Mouse (Mus musculus): ENCODE measurements around the gene Spata18. TPM values are rescaled to one million over a fixed set of nuclear protein-coding genes. Genes with fewer than 3 reads are reported as not detected.

Spata18 gene
- polyA plus RNA-seq, 1 experiment from 2014 or later: 0.15 TPM

- no peak for DNase-seq (ENCODE audit: low spot score)
- H3K4me3 ChIP-seq: no peak overlapping the region
- peaks cover 9% of the 10 kb centered on the region; the same call in 1 of the 2 replicates for H3K4me1 ChIP-seq
- peaks cover 25% of the 10 kb centered on the region for H3K36me3 ChIP-seq (replicated peaks)
- no peaks in the 10 kb centered on the region for H3K27me3 ChIP-seq (replicated peaks; ENCODE audit: low read depth, poor library complexity, severe bottlenecking)
- WGBS: 71% methylated on average over 10 of the region's 10 CpGs
- peaks cover 6% of the 10 kb centered on the region for H3K9me3 ChIP-seq
- no peak overlapping the region for H3K27ac ChIP-seq (replicated peaks)
Measured at GRCm38 (mm10) chr5:73631001-73631558, 20.1 kb upstream of the Spata18 start.

- Histone ChIP-seq H3K27ac (replicated peaks) (no peak within 1 kb of the TSS), H3K4me3 (no peak within 1 kb of the TSS), H3K9me3 (peaks cover 6% of the 10 kb centered on the region), H3K36me3 (replicated peaks) (peaks cover 32% of the 10 kb centered on the region), H3K4me1 (peaks cover 11% of the 10 kb centered on the region; the same call in 1 of the 2 replicates), H3K27me3 (replicated peaks; ENCODE audit: low read depth, poor library complexity, severe bottlenecking) (no peaks in the 10 kb centered on the region)
- 78% methylated on average over 8 of the region's 8 CpGs for WGBS
- no peak for DNase-seq (ENCODE audit: low spot score)
Measured at GRCm38 (mm10) chr5:73632291-73632690, 18.9 kb upstream of the Spata18 start, which contains the start of gene Lrrc66. Lrrc66 (minus strand) TSS chr5:73632526.

- Histone ChIP-seq H3K4me1 (peaks cover 14% of the 10 kb centered on the region; the same call in 1 of the 2 replicates), H3K27ac (replicated peaks) (no peak overlapping the region), H3K27me3 (replicated peaks; ENCODE audit: low read depth, poor library complexity, severe bottlenecking) (no peaks in the 10 kb centered on the region), H3K36me3 (replicated peaks) (peaks cover 32% of the 10 kb centered on the region), H3K9me3 (peaks cover 6% of the 10 kb centered on the region), H3K4me3 (no peak overlapping the region)
- peak; percentile 73 for DNase-seq (ENCODE audit: low spot score)
- WGBS: 59% methylated on average over 8 of the region's 8 CpGs
Measured at GRCm38 (mm10) chr5:73633141-73633540, 18.0 kb upstream of the Spata18 start.

GRCm38 (mm10) chr5:73637337-73638107, 13.7 kb upstream of the Spata18 start:
- Histone ChIP-seq H3K36me3 (replicated peaks) (peaks cover 41% of the 10 kb centered on the region), H3K9me3 (peaks cover 6% of the 10 kb centered on the region), H3K27me3 (replicated peaks; ENCODE audit: low read depth, poor library complexity, severe bottlenecking) (no peaks in the 10 kb centered on the region), H3K27ac (replicated peaks) (peak overlapping the region; percentile 54; the same call in 1 of the 2 replicates), H3K4me1 (peaks cover 9% of the 10 kb centered on the region; the same call in 1 of the 2 replicates), H3K4me3 (no peak overlapping the region)
- no peak for DNase-seq (ENCODE audit: low spot score)
- 43% methylated on average over 8 of the region's 8 CpGs for WGBS

DNA sequence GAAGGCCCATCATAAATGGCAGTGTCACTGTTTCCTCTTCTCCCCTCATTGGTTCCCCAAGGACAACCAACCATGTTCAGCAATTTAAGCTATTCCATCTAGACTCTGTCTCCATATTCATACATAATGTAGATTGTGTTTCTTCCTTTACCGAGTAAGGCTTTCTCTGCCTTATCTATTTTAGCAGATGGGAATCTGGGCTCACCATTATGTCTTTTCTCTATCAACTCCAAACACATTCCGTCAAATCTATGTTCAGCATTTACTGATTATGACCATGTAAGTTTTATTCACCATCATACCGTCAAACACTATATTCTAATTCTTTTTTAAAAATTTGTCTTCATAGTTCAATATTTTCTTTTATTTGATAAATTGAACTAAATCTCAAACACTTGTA, 10.1 kb upstream of the Spata18 start:
- H3K36me3 ChIP-seq (replicated peaks): peaks cover 22% of the 10 kb centered on the region
- peaks cover 4% of the 10 kb centered on the region for H3K27me3 ChIP-seq (replicated peaks; ENCODE audit: low read depth, poor library complexity, severe bottlenecking)
- no peaks in the 10 kb centered on the region for H3K9me3 ChIP-seq
- H3K4me3 ChIP-seq: no peak overlapping the region
- peaks cover 10% of the 10 kb centered on the region for H3K4me1 ChIP-seq
- H3K27ac ChIP-seq (replicated peaks): no peak overlapping the region
- no peak for DNase-seq (ENCODE audit: low spot score)
- WGBS: 91% methylated on average over 3 of the region's 3 CpGs

DNA sequence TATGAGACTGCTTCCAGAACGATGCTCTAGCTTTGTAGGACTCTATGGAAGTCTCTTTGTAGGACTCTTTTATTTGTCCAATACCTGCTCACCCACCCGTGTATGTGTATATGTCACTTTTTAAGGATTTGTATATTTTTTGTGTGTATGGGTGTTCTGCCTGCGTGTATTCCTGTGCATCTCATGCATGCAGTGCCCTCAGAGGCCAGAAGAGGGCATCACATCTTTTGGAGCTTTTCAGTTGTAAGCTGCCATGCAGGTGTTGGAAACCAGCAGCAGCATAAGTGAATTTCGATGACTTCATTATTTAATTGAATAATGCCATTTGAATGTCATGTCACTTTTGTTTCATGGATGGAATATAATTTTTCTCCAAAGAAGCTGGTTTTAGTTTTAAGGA, 9.1 kb upstream of the Spata18 start:
- no peak overlapping the region for H3K27ac ChIP-seq (replicated peaks)
- 76% methylated on average over 4 of the region's 4 CpGs for WGBS
- peak; percentile 49 for DNase-seq (ENCODE audit: low spot score)

GRCm38 (mm10) chr5:73647261-73647900, 3.8 kb upstream of the Spata18 start, which contains the start of gene Sgcb:
Sgcb (minus strand) TSS chr5:73647790.
- peaks cover 5% of the 10 kb centered on the region for H3K36me3 ChIP-seq (replicated peaks)
- DNase-seq (ENCODE audit: low spot score): peak; percentile 91
- peak within 1 kb of the TSS; percentile 86 for H3K27ac ChIP-seq (replicated peaks)
- WGBS: under 1% methylated on average over 62 of the region's 62 CpGs
- no peaks in the 10 kb centered on the region for H3K9me3 ChIP-seq
- peaks cover 43% of the 10 kb centered on the region for H3K4me1 ChIP-seq
- peaks cover 59% of the 10 kb centered on the region for H3K27me3 ChIP-seq (replicated peaks; ENCODE audit: low read depth, poor library complexity, severe bottlenecking)
- H3K4me3 ChIP-seq: peak within 1 kb of the TSS; percentile 78

More for the DNA sequence above, 9.1 kb upstream of the Spata18 start:
- Histone ChIP-seq H3K4me1 (peaks cover 20% of the 10 kb centered on the region), H3K36me3 (replicated peaks) (peaks cover 14% of the 10 kb centered on the region), H3K9me3 (no peaks in the 10 kb centered on the region), H3K4me3 (no peak overlapping the region), H3K27me3 (replicated peaks; ENCODE audit: low read depth, poor library complexity, severe bottlenecking) (peaks cover 10% of the 10 kb centered on the region)

- Histone ChIP-seq H3K27ac (replicated peaks) (no peak overlapping the region), H3K4me3 (peak overlapping the region; percentile 61), H3K27me3 (replicated peaks; ENCODE audit: low read depth, poor library complexity, severe bottlenecking) (peaks cover 90% of the 10 kb centered on the region), H3K4me1 (peaks cover 43% of the 10 kb centered on the region), H3K9me3 (no peaks in the 10 kb centered on the region), H3K36me3 (replicated peaks) (no peaks in the 10 kb centered on the region)
- peak; percentile 47 for DNase-seq (ENCODE audit: low spot score)
- WGBS: under 1% methylated on average over 15 of the region's 15 CpGs
Measured at GRCm38 (mm10) chr5:73650365-73650964, 714 bp upstream of the Spata18 start.

- 1% methylated on average over 4 of the region's 4 CpGs for WGBS
- Histone ChIP-seq H3K4me3 (peak overlapping the region; percentile 61), H3K36me3 (replicated peaks) (no peaks in the 10 kb centered on the region), H3K27ac (replicated peaks) (0 out of 2 replicates have a peak overlapping the region, but pooled peaks have one; percentile 2), H3K9me3 (no peaks in the 10 kb centered on the region), H3K4me1 (peaks cover 35% of the 10 kb centered on the region), H3K27me3 (replicated peaks; ENCODE audit: low read depth, poor library complexity, severe bottlenecking) (peaks cover 84% of the 10 kb centered on the region)
- DNase-seq (ENCODE audit: low spot score): peak; percentile 60
Measured at GRCm38 (mm10) chr5:73651855-73652201, 649 bp downstream of the Spata18 start.

- 87% methylated on average over 2 of the region's 2 CpGs for WGBS
- no peaks in the 10 kb centered on the region for H3K36me3 ChIP-seq (replicated peaks)
- H3K4me1 ChIP-seq: 0 out of 2 replicates have a peak, but pooled peaks cover 3% of the 10 kb centered on the region
- H3K27me3 ChIP-seq (replicated peaks; ENCODE audit: low read depth, poor library complexity, severe bottlenecking): peaks cover 17% of the 10 kb centered on the region
- H3K27ac ChIP-seq (replicated peaks): no peak overlapping the region
- no peaks in the 10 kb centered on the region for H3K9me3 ChIP-seq
- H3K4me3 ChIP-seq: no peak overlapping the region
- DNase-seq (ENCODE audit: low spot score): no peak
Measured at GRCm38 (mm10) chr5:73666695-73667094, 15.5 kb downstream of the Spata18 start.

DNA sequence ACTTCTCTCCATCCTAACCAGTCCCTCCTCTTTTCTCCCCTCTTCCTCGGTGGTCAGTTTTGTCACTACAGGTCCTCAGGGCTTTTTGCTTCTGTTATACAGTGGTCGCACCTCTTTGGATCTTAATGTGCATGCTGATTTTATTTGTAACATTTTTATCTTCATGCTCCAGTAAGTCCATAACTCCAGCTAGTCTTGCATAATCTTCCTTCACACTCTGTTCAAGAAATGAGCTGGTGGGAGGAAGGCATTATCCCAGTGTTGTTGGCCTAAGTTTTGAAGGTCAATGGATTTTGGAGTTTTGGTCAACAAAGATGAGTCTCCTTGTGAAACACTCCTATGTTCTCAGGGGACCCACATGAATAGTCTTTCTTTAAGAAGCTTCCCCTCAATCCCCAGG, 16.7 kb downstream of the Spata18 start:
- WGBS: 83% methylated on average over 2 of the region's 2 CpGs
- no peak overlapping the region for H3K4me3 ChIP-seq
- H3K27me3 ChIP-seq (replicated peaks; ENCODE audit: low read depth, poor library complexity, severe bottlenecking): peaks cover 17% of the 10 kb centered on the region
- 0 out of 2 replicates have a peak, but pooled peaks cover 3% of the 10 kb centered on the region for H3K4me1 ChIP-seq
- H3K9me3 ChIP-seq: no peaks in the 10 kb centered on the region
- no peak for DNase-seq (ENCODE audit: low spot score)
- no peak overlapping the region for H3K27ac ChIP-seq (replicated peaks)
- no peaks in the 10 kb centered on the region for H3K36me3 ChIP-seq (replicated peaks)

GRCm38 (mm10) chr5:73669386-73669785, 18.2 kb downstream of the Spata18 start:
- Histone ChIP-seq H3K4me1 (0 out of 2 replicates have a peak, but pooled peaks cover 3% of the 10 kb centered on the region), H3K36me3 (replicated peaks) (no peaks in the 10 kb centered on the region), H3K27ac (replicated peaks) (no peak overlapping the region), H3K27me3 (replicated peaks; ENCODE audit: low read depth, poor library complexity, severe bottlenecking) (peaks cover 17% of the 10 kb centered on the region), H3K9me3 (no peaks in the 10 kb centered on the region), H3K4me3 (0 out of 2 replicates have a peak overlapping the region, but pooled peaks have one; percentile 28)
- no peak for DNase-seq (ENCODE audit: low spot score)
- WGBS: 52% methylated on average over 26 of the region's 26 CpGs
